Mouse (Mus musculus) kidney, postnatal 0 days (tissue): ENCODE results near the gene Nppc. TPM values are rescaled to one million over a fixed set of nuclear protein-coding genes. Genes with fewer than 3 reads are reported as not detected.

ENCODE experiments used
- ATAC-seq: fragments of 200-750 bp; cut with Nextera tagmentation; replicated peaks from 2 replicates; pipeline ENCODE4 v1.8.0; 2017; ENCODE audit warnings: low read depth, moderate number of reproducible peaks, moderate TSS enrichment, moderate library complexity; ENCODE audit not compliant: low FRiP score
- DNase-seq: peaks from one replicate; pipeline ENCODE4 v3.0.0-alpha.2; 2016; ENCODE audit warnings: low spot score
- H3K27ac ChIP-seq: fragments of 300-500 bp; sonication (generic); 2 replicates; pipeline ENCODE4 v1.5.1; 2014; ENCODE audit warnings: mild to moderate bottlenecking
- H3K27me3 ChIP-seq: fragments of 300-500 bp; sonication (generic); 2 replicates; pipeline ENCODE4 v1.6.1; 2014; ENCODE audit warnings: low read length, mixed read lengths; ENCODE audit not compliant: insufficient read depth
- H3K36me3 ChIP-seq: fragments of 300-500 bp; sonication (generic); 2 replicates; pipeline ENCODE4 v1.6.1; 2014; ENCODE audit warnings: low read length, mixed read lengths; ENCODE audit not compliant: insufficient read depth
- H3K4me1 ChIP-seq: fragments of 300-500 bp; sonication (generic); replicated peaks from 2 replicates; pipeline ENCODE4 v1.6.1; 2014; ENCODE audit warnings: antibody characterized with exemption, low read length, mixed read lengths; ENCODE audit not compliant: insufficient read depth
- H3K4me2 ChIP-seq: fragments of 300-500 bp; sonication (generic); 2 replicates; pipeline ENCODE4 v1.6.1; 2014; ENCODE audit warnings: mild to moderate bottlenecking, low read length, moderate library complexity, mixed read lengths
- H3K4me3 ChIP-seq: fragments of 300-500 bp; sonication (generic); replicated peaks from 2 replicates; pipeline ENCODE4 v1.5.1; 2014; ENCODE audit warnings: low read depth, low read length
- H3K9ac ChIP-seq: fragments of 300-500 bp; sonication (generic); 2 replicates; pipeline ENCODE4 v1.6.1; 2014; ENCODE audit warnings: low read depth, low read length
- H3K9me3 ChIP-seq: fragments of 300-500 bp; sonication (generic); replicated peaks from 2 replicates; pipeline ENCODE4 v1.6.1; 2016; ENCODE audit warnings: low read length, inconsistent platforms, mixed read lengths
- CTCF ChIP-seq: IDR thresholded peaks from 2 replicates; pipeline ENCODE4 v1.5.1; 2016; ENCODE audit warnings: antibody characterized with exemption, low read depth, mild to moderate bottlenecking, moderate library complexity
- WGBS: fragments of 180-500 bp; shearing (Covaris S2); extraction: QIAGEN DNeasy Blood & Tissue Kit; methylation state at CpG from one replicate; pipeline ENCODE4 v1.1.7; 2014; 5-methylcytosine and 5-hydroxymethylcytosine counted together
- polyA plus RNA-seq: library from polyadenylated mRNA; unstranded; fragments of >200 nt; fragmentation: Nextera tagmentation; extraction: Ambion mirVana; gene quantifications from 2 replicates; pipeline ENCODE4 v1.2.1, GENCODE M21; 2015

The Nppc gene
- polyA plus RNA-seq, 1 experiment from 2014 or later = 5.2 TPM

GRCm38 (mm10) chr1:86643101-86643809, 27.1 kb downstream of the Nppc start:
- Histone ChIP-seq H3K9me3 (no peaks in the 10 kb centered on the region), H3K9ac (no peak overlapping the region), H3K27me3 (no peaks in the 10 kb centered on the region), H3K4me1 (no peaks in the 10 kb centered on the region), H3K4me2 (no peak overlapping the region), H3K36me3 (no peaks in the 10 kb centered on the region), H3K4me3 (no peak overlapping the region), H3K27ac (no peak overlapping the region)
- peak; percentile 42 for TF ChIP-seq CTCF
- DNase-seq (peak; percentile 64), ATAC-seq (no peak)
- 56% methylated on average over 13 of the region's 13 CpGs for WGBS

GRCm38 (mm10) chr1:86634751-86635359, 35.5 kb downstream of the Nppc start:
- WGBS = 58% methylated on average over 6 of the region's 6 CpGs
- peak; percentile 66 for DNase-seq
- no peak overlapping the region for H3K27ac ChIP-seq
- no peaks in the 10 kb centered on the region for H3K27me3 ChIP-seq
- no peak for TF ChIP-seq CTCF
- H3K9ac ChIP-seq = no peak overlapping the region
- ATAC-seq = peak; percentile 69; the same call in 1 of the 2 replicates
- H3K36me3 ChIP-seq = no peaks in the 10 kb centered on the region
- H3K9me3 ChIP-seq = no peaks in the 10 kb centered on the region
- H3K4me2 ChIP-seq = no peak overlapping the region
- H3K4me3 ChIP-seq = no peak overlapping the region
- H3K4me1 ChIP-seq = peaks cover 8% of the 10 kb centered on the region; the same call in 1 of the 2 replicates

DNA sequence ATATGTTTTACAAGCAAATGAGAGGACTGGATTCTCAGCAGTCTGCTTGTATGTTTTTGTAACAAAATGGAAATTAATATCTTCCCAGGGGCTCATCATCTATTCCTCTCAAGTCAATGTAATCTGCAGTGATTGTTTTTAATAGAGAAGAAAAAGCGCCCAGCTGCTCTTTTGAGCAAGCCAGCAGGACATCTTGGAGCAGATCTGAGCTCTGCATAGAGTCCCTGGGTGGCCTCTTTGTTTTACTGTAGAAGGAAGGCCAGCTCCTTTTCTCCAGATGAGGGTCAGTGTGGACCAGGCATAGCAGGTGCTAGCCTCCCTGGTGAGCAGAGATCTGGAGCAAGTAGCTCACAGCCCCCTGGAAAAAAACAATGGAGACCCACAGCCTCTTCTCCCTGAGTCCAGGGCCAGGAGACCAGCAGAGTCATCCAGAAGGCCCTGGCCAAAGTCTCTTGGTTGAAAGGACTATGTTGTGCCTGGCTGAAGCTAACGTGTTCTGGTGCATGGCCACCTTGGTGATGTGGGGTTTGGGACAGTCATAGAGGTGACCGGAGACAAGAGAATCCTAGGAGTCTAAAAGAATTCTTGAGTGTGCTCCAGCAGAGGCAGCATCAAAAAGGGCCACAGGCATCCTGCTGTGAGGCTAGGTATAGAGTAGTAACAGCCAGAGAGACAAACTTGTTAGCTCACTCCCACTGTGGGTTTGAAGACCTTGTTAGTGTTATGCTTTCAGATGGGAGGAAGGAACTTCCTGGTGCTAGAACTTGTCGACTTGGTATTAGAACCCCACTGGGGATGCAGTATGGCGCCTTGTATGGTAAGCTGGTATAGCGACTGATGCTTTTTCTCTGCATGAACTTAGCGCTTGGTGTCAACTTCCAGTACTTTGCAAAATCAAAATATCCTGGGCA, 36.3 kb downstream of the Nppc start:
- ATAC-seq (no peak), DNase-seq (no peak)
- Histone ChIP-seq H3K4me1 (peaks cover 8% of the 10 kb centered on the region; the same call in 1 of the 2 replicates), H3K4me2 (no peak overlapping the region), H3K9me3 (no peaks in the 10 kb centered on the region), H3K36me3 (no peaks in the 10 kb centered on the region), H3K9ac (no peak overlapping the region), H3K27me3 (no peaks in the 10 kb centered on the region), H3K27ac (no peak overlapping the region), H3K4me3 (no peak overlapping the region)
- 77% methylated on average over 7 of the region's 7 CpGs for WGBS
- no peak for TF ChIP-seq CTCF

GRCm38 (mm10) chr1:86633434-86633833, 36.9 kb downstream of the Nppc start:
- peaks cover 8% of the 10 kb centered on the region; the same call in 1 of the 2 replicates for H3K4me1 ChIP-seq
- DNase-seq (no peak), ATAC-seq (no peak)
- no peaks in the 10 kb centered on the region for H3K36me3 ChIP-seq
- H3K27ac ChIP-seq = no peak overlapping the region
- no peak overlapping the region for H3K4me2 ChIP-seq
- H3K9ac ChIP-seq = no peak overlapping the region
- H3K4me3 ChIP-seq = no peak overlapping the region
- whole genome bisulfite sequencing = 41% methylated on average over 3 of the region's 3 CpGs
- no peak for TF ChIP-seq CTCF
- no peaks in the 10 kb centered on the region for H3K9me3 ChIP-seq
- H3K27me3 ChIP-seq = no peaks in the 10 kb centered on the region

GRCm38 (mm10) chr1:86632732-86633380, 37.5 kb downstream of the Nppc start:
- 0 out of 2 replicates have a peak, but pooled peaks have one; percentile 23 for ATAC-seq

More at GRCm38 (mm10) chr1:86632732-86633380, 37.5 kb downstream of the Nppc start:
- no peak overlapping the region for H3K4me2 ChIP-seq
- no peak overlapping the region for H3K27ac ChIP-seq
- H3K9ac ChIP-seq = no peak overlapping the region
- 18% methylated on average over 6 of the region's 6 CpGs for WGBS
- H3K9me3 ChIP-seq = no peaks in the 10 kb centered on the region
- DNase-seq = peak; percentile 77
- peaks cover 8% of the 10 kb centered on the region; the same call in 1 of the 2 replicates for H3K4me1 ChIP-seq
- H3K36me3 ChIP-seq = no peaks in the 10 kb centered on the region
- no peaks in the 10 kb centered on the region for H3K27me3 ChIP-seq
- no peak for TF ChIP-seq CTCF
- no peak overlapping the region for H3K4me3 ChIP-seq
